Mouse (Mus musculus) layer of hippocampus, adult 9-11 months (tissue): ENCODE results near the gene Hspa1l.

Experiments used
- DNase-seq: peaks from one replicate; pipeline ENCODE4 v3.0.0; 2022

The Hspa1l gene

GRCm38 (mm10) chr17:35027277-35028068 lies 55.0 kb downstream of the Hspa1l start, which contains the start of gene Sapcd1:
Sapcd1 (minus strand) TSS chr17:35028016.
- DNase-seq = peak; percentile 83

GRCm38 (mm10) chr17:35028315-35028714 lies 55.8 kb downstream of the Hspa1l start:
- DNase-seq = no peak
